In genomic region chr17:33891357-33891756, GRCm38 (mm10) we compare ENCODE assay signal across 21 mouse cellular contexts. TPM values are rescaled to one million over a fixed set of nuclear protein-coding genes. Genes with fewer than 3 reads are reported as not detected.
DNase-seq lines count a peak whose midpoint lies in the region; ATAC-seq and TF ChIP-seq lines count a peak whose summit lies in the region.
"Had no signal": no experiment of that assay in that cellular context is flagged by ENCODE, and none has a peak within 500 bp of the region (broad histone marks: within the 10 kb centered on the region; RNA-seq: fewer than 3 reads in every experiment).

No protein-coding gene starts in this region.

- no peak for TF ChIP-seq EP300 in MEL (IDR thresholded peaks at IDR 0.05; ENCODE audit: low read depth in 1 of 2, low read length in 2 of 2)

- no peak for TF ChIP-seq CTCF in MEL (IDR thresholded peaks at IDR 0.05 in 2 of 3, conservative IDR thresholded peaks at IDR 0.05 in 1 of 3; ENCODE audit: control insufficient read depth in 1 of 3, insufficient read depth in 1 of 3, low read depth in 2 of 3, low read length in 3 of 3, poor library complexity in 1 of 3, severe bottlenecking in 1 of 3)

- no peak overlapping the region for H3K9ac ChIP-seq in liver, embryonic 13.5 days
- no peak overlapping the region for H3K9ac ChIP-seq in liver, embryonic 11.5 days (ENCODE audit: low read depth, low read length)
- H3K9ac ChIP-seq in MEL (ENCODE audit: control insufficient read depth, low read depth, low read length, poor library complexity, severe bottlenecking), result 0 out of 2 replicates have a peak overlapping the region, but pooled peaks have one; percentile 8
- H3K9ac ChIP-seq: embryonic facial prominence, embryonic 12.5 days; forebrain, embryonic 13.5 days; forebrain, embryonic 15.5 days had no signal

- H3K4me1 ChIP-seq in liver, embryonic 13.5 days (replicated peaks), result peaks cover 27% of the 10 kb centered on the region
- peaks cover 15% of the 10 kb centered on the region for H3K4me1 ChIP-seq in liver, embryonic 11.5 days (replicated peaks; ENCODE audit: control insufficient read depth, insufficient read depth, low read length)
- H3K4me1 ChIP-seq in MEL (ENCODE audit: control insufficient read depth in 1 of 2, insufficient read depth in 2 of 2, low read length in 2 of 2), result peaks cover 4 to 18% of the 10 kb centered on the region in 2 experiments

- no peaks in the 10 kb centered on the region for H3K27me3 ChIP-seq in liver, embryonic 13.5 days
- H3K27me3 ChIP-seq in liver, embryonic 11.5 days (replicated peaks; ENCODE audit: control insufficient read depth, insufficient read depth, low read length), result no peaks in the 10 kb centered on the region
- no peaks in the 10 kb centered on the region for H3K27me3 ChIP-seq in MEL (ENCODE audit: control insufficient read depth in 1 of 2, insufficient read depth in 2 of 2, low read length in 2 of 2)
- H3K27me3 ChIP-seq: embryonic facial prominence, embryonic 12.5 days; forebrain, embryonic 13.5 days; forebrain, embryonic 15.5 days had no signal

- H3K4me3 ChIP-seq in liver, embryonic 13.5 days (replicated peaks), result no peak overlapping the region
- H3K4me3 ChIP-seq in liver, embryonic 11.5 days (ENCODE audit: low read depth, low read length), result no peak overlapping the region
- no peak overlapping the region for H3K4me3 ChIP-seq in MEL (ENCODE audit: control insufficient read depth in 1 of 2, insufficient read depth in 1 of 2, low read depth in 2 of 2, low read length in 2 of 2)

- no peak for TF ChIP-seq POLR2A in MEL (IDR thresholded peaks at IDR 0.05; ENCODE audit: control insufficient read depth in 1 of 2, insufficient read depth in 1 of 2, low read depth in 1 of 2, low read length in 2 of 2, poor library complexity in 1 of 2)

- H3K27ac ChIP-seq in liver, embryonic 13.5 days, result no peak overlapping the region
- H3K27ac ChIP-seq in liver, embryonic 11.5 days (ENCODE audit: low read depth, low read length), result no peak overlapping the region
- no peak overlapping the region for H3K27ac ChIP-seq in MEL (ENCODE audit: control insufficient read depth, low read depth, low read length)
- H3K27ac ChIP-seq: embryonic facial prominence, embryonic 12.5 days; forebrain, embryonic 13.5 days; forebrain, embryonic 15.5 days had no signal

- H3K9me3 ChIP-seq in liver, embryonic 13.5 days (replicated peaks), result no peaks in the 10 kb centered on the region
- no peaks in the 10 kb centered on the region for H3K9me3 ChIP-seq in liver, embryonic 11.5 days (ENCODE audit: control insufficient read depth, low read length)
- no peaks in the 10 kb centered on the region for H3K9me3 ChIP-seq in MEL (replicated peaks; ENCODE audit: insufficient read depth, low read length)
- H3K9me3 ChIP-seq: embryonic facial prominence, embryonic 10.5 days; embryonic facial prominence, embryonic 12.5 days; forebrain, embryonic 13.5 days; forebrain, embryonic 15.5 days; G1E had no signal

- H3K36me3 ChIP-seq in liver, embryonic 13.5 days, result peaks cover 12% of the 10 kb centered on the region
- no peaks in the 10 kb centered on the region; the same call in 1 of the 2 replicates for H3K36me3 ChIP-seq in liver, embryonic 11.5 days (ENCODE audit: control insufficient read depth, insufficient read depth, low read length)
- H3K36me3 ChIP-seq in MEL (ENCODE audit: control insufficient read depth in 1 of 2, insufficient read depth in 2 of 2, low read length in 2 of 2), result peaks cover 0 to 16% of the 10 kb centered on the region in 2 experiments; a peak in 2 of 4 replicates
- H3K36me3 ChIP-seq: embryonic facial prominence, embryonic 12.5 days; forebrain, embryonic 15.5 days had no signal

- no peak for TF ChIP-seq RAD21 in MEL (IDR thresholded peaks at IDR 0.05; ENCODE audit: low read depth, low read length)

- DNase-seq in cerebellum, adult 9-10 months, result peak; percentile 58
- no peak for DNase-seq in cerebellum, adult 18-20 months
- DNase-seq in kidney, adult 9 months, result peak; percentile 23
- DNase-seq in kidney, postnatal 36 days, result no peak
- DNase-seq in liver, embryonic 13.5 days, result no peak
- DNase-seq in liver, embryonic 11.5 days (ENCODE audit: low spot score), result no peak
- no peak for DNase-seq in MEL (ENCODE audit: low read depth, low spot score)
- no peak for DNase-seq in adrenal gland, postnatal 25 days

- no peak for ATAC-seq in liver, embryonic 13.5 days (ENCODE audit: low read depth)
- no peak for ATAC-seq in liver, embryonic 11.5 days (replicated peaks; ENCODE audit: low FRiP score)

- peak overlapping the region; percentile 23; the same call in 1 of the 2 replicates for H3K4me2 ChIP-seq in liver, embryonic 13.5 days
- no peak overlapping the region for H3K4me2 ChIP-seq in liver, embryonic 11.5 days

- 57% methylated on average over 2 of the region's 2 CpGs for WGBS in liver, embryonic 13.5 days (ENCODE audit: insufficient replicate concordance)
- WGBS in liver, embryonic 11.5 days, result 67% methylated on average over 2 of the region's 2 CpGs

- peaks cover 27% of the 10 kb centered on the region for H3K79me2 ChIP-seq in MEL (ENCODE audit: control insufficient read depth, insufficient read depth, low read length, poor library complexity)

TF ChIP-seq in MEL, 35 proteins besides CTCF, POLR2A, EP300 and RAD21:
- TF ChIP-seq TCF12 (IDR thresholded peaks at IDR 0.05; ENCODE audit: low read depth, low read length) (no peak), CHD2 (IDR thresholded peaks at IDR 0.05; ENCODE audit: low read length) (no peak), POLR2AphosphoS5 (IDR thresholded peaks at IDR 0.05; ENCODE audit: borderline replicate concordance, low read depth, low read length) (no peak), CHD1 (IDR thresholded peaks at IDR 0.05; ENCODE audit: low read depth, low read length) (no peak), GATA1 (IDR thresholded peaks at IDR 0.05; ENCODE audit: low read depth, low read length) (no peak), MAZ (IDR thresholded peaks at IDR 0.05; ENCODE audit: low read depth, low read length) (no peak), USF2 (IDR thresholded peaks at IDR 0.05; ENCODE audit: borderline replicate concordance in 1 of 2, insufficient read depth in 1 of 2, low read depth in 1 of 2, low read length in 2 of 2) (no peak), MYC (IDR thresholded peaks at IDR 0.05; ENCODE audit: low read depth, low read length) (no peak), MAX (IDR thresholded peaks at IDR 0.05; ENCODE audit: low read length) (no peak), POLR2AphosphoS2 (IDR thresholded peaks at IDR 0.05; ENCODE audit: low read length) (no peak), MYB (IDR thresholded peaks at IDR 0.05; ENCODE audit: low read depth, low read length) (no peak), USF1 (IDR thresholded peaks at IDR 0.05; ENCODE audit: low read depth, low read length) (no peak), TAL1 (IDR thresholded peaks at IDR 0.05; ENCODE audit: low read length) (no peak), E2F4 (IDR thresholded peaks at IDR 0.05; ENCODE audit: borderline replicate concordance, low read depth, low read length) (no peak), MEF2A (IDR thresholded peaks at IDR 0.05; ENCODE audit: extremely low read depth, insufficient replicate concordance, low read depth, low read length, poor library complexity, severe bottlenecking) (no peak), MXI1 (IDR thresholded peaks at IDR 0.05; ENCODE audit: low read depth, low read length) (no peak), ZC3H11A (IDR thresholded peaks at IDR 0.05; ENCODE audit: low read depth, low read length) (no peak), TBP (IDR thresholded peaks at IDR 0.05; ENCODE audit: low read depth, low read length) (no peak)

RNA-seq across cellular contexts. Expression of gene Kifc1, which starts 0.9 kb away (rescaled TPM):
- polyA plus RNA-seq in liver, embryonic 13.5 days (2015; fragmentation: Nextera tagmentation; extraction: Ambion mirVana), result 6.9 and 7.6 TPM in 2 replicates
- 10.2 and 11.8 TPM in 2 replicates for polyA plus RNA-seq in liver, embryonic 11.5 days (2014; fragmentation: Nextera tagmentation; extraction: Ambion mirVana)
- total RNA-seq in MEL (2012; rRNA removed), result 17.1 and 20.6 TPM in 2 replicates
- polyA plus RNA-seq in MEL (2012; ENCODE audit: insufficient read depth in 1 of 2, insufficient read length in 2 of 2, low read depth in 1 of 2, low replicate concordance in 2 of 2, missing spikeins in 1 of 2), result 10 to 100 TPM in 1 of 2 experiments, not detected in 1; 53.5 TPM
- 7.0 and 11.3 TPM in 2 replicates for total RNA-seq in adrenal gland, postnatal 25 days (2021)

RNA-seq across cellular contexts. Expression of gene Platr17, which starts 13.6 kb away (rescaled TPM):
- polyA plus RNA-seq in liver, embryonic 13.5 days (2015; fragmentation: Nextera tagmentation; extraction: Ambion mirVana), result 0.60 and 0.91 TPM in 2 replicates
- polyA plus RNA-seq in liver, embryonic 11.5 days (2014; fragmentation: Nextera tagmentation; extraction: Ambion mirVana), result 1.8 and 2.2 TPM in 2 replicates
- not detected in 2 replicates for total RNA-seq in MEL (2012; rRNA removed)
- polyA plus RNA-seq in MEL (2012; ENCODE audit: insufficient read depth in 1 of 2, insufficient read length in 2 of 2, low read depth in 1 of 2, low replicate concordance in 2 of 2, missing spikeins in 1 of 2), result not detected
- total RNA-seq in adrenal gland, postnatal 25 days (2021), result not detected in 2 replicates
- total RNA-seq: adrenal gland, adult 2 months; adrenal gland, postnatal 10 days; adrenal gland, postnatal 36 days; CH12.LX; G1E had no signal
- polyA plus RNA-seq: adrenal gland, adult 2 months; embryonic facial prominence, embryonic 14.5 days had no signal

RNA-seq across cellular contexts. Expression of gene Gm7029, which starts 17.7 kb away (rescaled TPM):
- polyA plus RNA-seq in liver, embryonic 13.5 days (2015; fragmentation: Nextera tagmentation; extraction: Ambion mirVana), result not detected in 2 replicates
- polyA plus RNA-seq in liver, embryonic 11.5 days (2014; fragmentation: Nextera tagmentation; extraction: Ambion mirVana), result not detected in 2 replicates
- not detected in 2 replicates for total RNA-seq in MEL (2012; rRNA removed)
- not detected for polyA plus RNA-seq in MEL (2012; ENCODE audit: insufficient read depth in 1 of 2, insufficient read length in 2 of 2, low read depth in 1 of 2, low replicate concordance in 2 of 2, missing spikeins in 1 of 2)
- total RNA-seq in adrenal gland, postnatal 25 days (2021), result not detected in 2 replicates
- total RNA-seq: adrenal gland, adult 2 months; adrenal gland, postnatal 10 days; adrenal gland, postnatal 36 days; CH12.LX; G1E had no signal
- polyA plus RNA-seq: adrenal gland, adult 2 months; CD4-positive, CD25-positive, alpha-beta regulatory T cell, adult 4 months; cortical plate, adult 2 months; embryonic facial prominence, embryonic 10.5 days; embryonic facial prominence, embryonic 12.5 days; embryonic facial prominence, embryonic 14.5 days; forebrain, embryonic 11.5 days; forebrain, embryonic 13.5 days; forebrain, embryonic 15.5 days; G1E had no signal

RNA-seq across cellular contexts. Expression of gene Daxx, which starts 17.9 kb away (rescaled TPM):
- 25.5 and 27.6 TPM in 2 replicates for polyA plus RNA-seq in liver, embryonic 13.5 days (2015; fragmentation: Nextera tagmentation; extraction: Ambion mirVana)
- 46.9 and 52.9 TPM in 2 replicates for polyA plus RNA-seq in liver, embryonic 11.5 days (2014; fragmentation: Nextera tagmentation; extraction: Ambion mirVana)
- total RNA-seq in MEL (2012; rRNA removed), result 39.6 and 40.6 TPM in 2 replicates
- polyA plus RNA-seq in MEL (2012; ENCODE audit: insufficient read depth in 1 of 2, insufficient read length in 2 of 2, low read depth in 1 of 2, low replicate concordance in 2 of 2, missing spikeins in 1 of 2), result 10 to 100 TPM in 1 of 2 experiments, not detected in 1; 68.0 TPM
- total RNA-seq in adrenal gland, postnatal 25 days (2021), result 35.2 and 36.4 TPM in 2 replicates

RNA-seq across cellular contexts. Expression of gene Tapbp, which starts 24.3 kb away (rescaled TPM):
- polyA plus RNA-seq in liver, embryonic 13.5 days (2015; fragmentation: Nextera tagmentation; extraction: Ambion mirVana), result 27.6 and 30.5 TPM in 2 replicates
- polyA plus RNA-seq in liver, embryonic 11.5 days (2014; fragmentation: Nextera tagmentation; extraction: Ambion mirVana), result 28.1 and 29.1 TPM in 2 replicates
- 14.7 and 24.3 TPM in 2 replicates for total RNA-seq in MEL (2012; rRNA removed)
- 10 to 100 TPM in 1 of 2 experiments, not detected in 1; 33.3 TPM for polyA plus RNA-seq in MEL (2012; ENCODE audit: insufficient read depth in 1 of 2, insufficient read length in 2 of 2, low read depth in 1 of 2, low replicate concordance in 2 of 2, missing spikeins in 1 of 2)
- total RNA-seq in adrenal gland, postnatal 25 days (2021), result 101 and 166 TPM in 2 replicates

Comparison
In these comparisons a context has a peak if more than half of its experiments do, and no peak if none do; other contexts are left out.
1. DNase-seq: peak in cerebellum, adult 9-10 months (single experiment) and kidney, adult 9 months (single experiment); none in cerebellum, adult 18-20 months (0 of 2), kidney, postnatal 36 days (0 of 2), liver, embryonic 13.5 days (single experiment), liver, embryonic 11.5 days (single experiment), MEL (single experiment) and adrenal gland, postnatal 25 days (single experiment).